Mouse (Mus musculus) Patski (cell line): ENCODE data around the gene Iqcd. TPM values are rescaled to one million over a fixed set of nuclear protein-coding genes. Genes with fewer than 3 reads are reported as not detected.
A peak's percentile ranks its signal among the peaks of the same experiment; 100 is the strongest.

Experiments
- ATAC-seq: fragments of 100-300 bp; one replicate; pipeline ENCODE4 v1.8.0; 2021
- CTCF ChIA-PET: fragments of 350-600 bp; sonication (Branson Sonifier 250); formaldehyde crosslinking; loops from one replicate; lab custom pipeline; 2022; ENCODE audit warnings: inconsistent platforms; lab: Charles Lee
- POLR2A ChIA-PET: fragments of 350-600 bp; sonication (Branson Sonifier 250); formaldehyde crosslinking; loops from one replicate; lab custom pipeline; 2022; ENCODE audit warnings: antibody characterized with exemption, inconsistent platforms; lab: Charles Lee
- DNase-seq: peaks from one replicate; pipeline ENCODE4 v3.0.0-alpha.2; 2011; ENCODE audit warnings: low read depth, low spot score
- H3K27me3 ChIP-seq: fragments of 371-371 bp; one replicate; pipeline ENCODE4 v1.5.1; 2021
- CTCF ChIP-seq: fragments of 100-300 bp; IDR thresholded peaks from one replicate; pipeline ENCODE4 v1.5.1; 2021
- in situ Hi-C: fragments of 300-500 bp; cut with MboI; formaldehyde crosslinking; loops from 3 replicates; pipeline ENCODE4 v1.11.1; 2018; ENCODE audit warnings: low pct_unique_long_range_greater_than_20kb, mixed read lengths
- polyA plus RNA-seq: library from polyadenylated mRNA; unstranded; gene quantifications from one replicate; pipeline ENCODE4 v1.2.3, GENCODE M21; 2021

The Iqcd gene
- polyA plus RNA-seq, 1 experiment from 2014 or later, result 10.5 TPM

- no peak for TF ChIP-seq CTCF
- in situ Hi-C loops, result no loop called here
- ATAC-seq (peak; percentile 83), DNase-seq (peak; percentile 97)
- H3K27me3 ChIP-seq, result no peaks in the 10 kb centered on the region
- POLR2A ChIA-PET, result interaction anchor here (0.6 to 2.8 kb wide), 8 partner anchors 9 to 68 kb away, joined by 3 to 31 read pairs (median 5); partner anchors contain the start of genes Iqcd and Tpcn1
- CTCF ChIA-PET, result interaction anchor here (1.4 to 5.3 kb wide), 4 partner anchors 11 to 30 kb away, joined by 4 to 51 read pairs (median 8); no protein-coding TSS in a partner anchor
These were observed 9.5 kb upstream of the Iqcd start for GRCm38 (mm10) chr5:120579211-120579897.

- TF ChIP-seq CTCF, result no peak
These were observed 8.8 kb upstream of the Iqcd start for GRCm38 (mm10) chr5:120579898-120580626.

GRCm38 (mm10) chr5:120582002-120582401 is 6.8 kb upstream of the Iqcd start:
- DNase-seq (peak; percentile 92), ATAC-seq (peak; percentile 38)
- TF ChIP-seq CTCF, result no peak
- in situ Hi-C loops, result no loop called here
- no peaks in the 10 kb centered on the region for H3K27me3 ChIP-seq
- CTCF ChIA-PET, result interaction anchor here (1.0 to 5.3 kb wide), 3 partner anchors 14 to 38 kb away, joined by 3 to 51 read pairs (median 3); no protein-coding TSS in a partner anchor
- POLR2A ChIA-PET, result no interaction called here

More at GRCm38 (mm10) chr5:120579898-120580626, 8.8 kb upstream of the Iqcd start:
- ChIA-PET CTCF (interaction anchor here (1.9 to 5.3 kb wide), 3 partner anchors 12 to 25 kb away, joined by 5 to 51 read pairs (median 10); no protein-coding TSS in a partner anchor), POLR2A (interaction anchor here (0.9 to 2.8 kb wide), 7 partner anchors 8 to 68 kb away, joined by 3 to 31 read pairs (median 6); partner anchors contain the start of genes Iqcd and Tpcn1)
- H3K27me3 ChIP-seq, result no peaks in the 10 kb centered on the region
- ATAC-seq, result no peak
- DNase-seq, result no peak
- in situ Hi-C loops, result no loop called here

- H3K27me3 ChIP-seq, result no peaks in the 10 kb centered on the region
- ATAC-seq, result no peak
- DNase-seq, result no peak
- in situ Hi-C loops, result no loop called here
- TF ChIP-seq CTCF, result no peak
- POLR2A ChIA-PET, result interaction anchor here (1.7 kb wide), 1 partner anchor 23 kb away, joined by 5 read pairs; no protein-coding TSS in a partner anchor
- CTCF ChIA-PET, result interaction anchor here (0.9 to 1.7 kb wide), 4 partner anchors 9 to 23 kb away, joined by 3 to 5 read pairs (median 4); no protein-coding TSS in a partner anchor
These were observed 5.3 kb upstream of the Iqcd start for GRCm38 (mm10) chr5:120583511-120583910.

GRCm38 (mm10) chr5:120584968-120585367 is 3.8 kb upstream of the Iqcd start:
- in situ Hi-C loops, result loop anchor here (5.0 kb wide), 1 partner anchor 68 kb away; no protein-coding TSS in a partner anchor
- no peaks in the 10 kb centered on the region for H3K27me3 ChIP-seq
- ChIA-PET POLR2A (interaction anchor here (1.0 to 1.7 kb wide), 3 partner anchors 18 to 24 kb away, joined by 3 to 5 read pairs (median 4); no protein-coding TSS in a partner anchor), CTCF (interaction anchor here (0.9 to 1.7 kb wide), 2 partner anchors 19 to 70 kb away, joined by 3 to 4 read pairs; no protein-coding TSS in a partner anchor)
- DNase-seq, result no peak
- no peak for ATAC-seq
- TF ChIP-seq CTCF, result no peak

GRCm38 (mm10) chr5:120586741-120587615 is 1.8 kb upstream of the Iqcd start:
- ChIA-PET CTCF (interaction anchor here (1.1 to 1.9 kb wide), 3 partner anchors 18 to 23 kb away, joined by 3 to 11 read pairs (median 5); no protein-coding TSS in a partner anchor), POLR2A (interaction anchor here (1.1 to 2.9 kb wide), 9 partner anchors 8 to 50 kb away, joined by 4 to 13 read pairs (median 8); no protein-coding TSS in a partner anchor)
- in situ Hi-C loops, result loop anchor here (5.0 kb wide), 1 partner anchor 70 kb away; no protein-coding TSS in a partner anchor
- DNase-seq (no peak), ATAC-seq (no peak)
- no peak for TF ChIP-seq CTCF
- H3K27me3 ChIP-seq, result no peaks in the 10 kb centered on the region

- no peak for TF ChIP-seq CTCF
- DNase-seq (no peak), ATAC-seq (no peak)
- no peaks in the 10 kb centered on the region for H3K27me3 ChIP-seq
- in situ Hi-C loops, result loop anchor here (5.0 kb wide), 1 partner anchor 70 kb away; no protein-coding TSS in a partner anchor
- POLR2A ChIA-PET, result interaction anchor here (0.7 to 2.9 kb wide), 12 partner anchors 8 to 77 kb away, joined by 3 to 13 read pairs (median 6); partner anchors contain the start of gene Slc8b1
- CTCF ChIA-PET, result interaction anchor here (1.1 to 1.9 kb wide), 3 partner anchors 18 to 24 kb away, joined by 3 to 11 read pairs (median 5); no protein-coding TSS in a partner anchor
These were observed 1.2 kb upstream of the Iqcd start for GRCm38 (mm10) chr5:120587616-120587926.

GRCm38 (mm10) chr5:120587940-120588568 is 762 bp upstream of the Iqcd start:
- H3K27me3 ChIP-seq, result no peaks in the 10 kb centered on the region
- DNase-seq, result no peak
- no peak for TF ChIP-seq CTCF
- in situ Hi-C loops, result loop anchor here (5.0 kb wide), 1 partner anchor 71 kb away; no protein-coding TSS in a partner anchor
- ChIA-PET POLR2A (interaction anchor here (0.7 to 2.9 kb wide), 13 partner anchors 9 to 77 kb away, joined by 3 to 13 read pairs (median 5); partner anchors contain the start of gene Slc8b1), CTCF (interaction anchor here (0.8 to 9.2 kb wide), 5 partner anchors 17 to 460 kb away, joined by 3 to 54 read pairs (median 5); no protein-coding TSS in a partner anchor)
- no peak for ATAC-seq
